Mouse (Mus musculus) embryonic facial prominence, embryonic 13.5 days (tissue): ENCODE results near the gene Krt26. TPM values are rescaled to one million over a fixed set of nuclear protein-coding genes. Genes with fewer than 3 reads are reported as not detected.

Source experiments
- ATAC-seq: fragments of 200-750 bp; cut with Nextera tagmentation; 2 replicates; pipeline ENCODE4 v1.8.0; 2017; ENCODE audit warnings: low read depth; ENCODE audit not compliant: insufficient number of reproducible peaks, insufficient read depth, low FRiP score, low TSS enrichment
- H3K27ac ChIP-seq: fragments of 300-500 bp; sonication (generic); 2 replicates; pipeline ENCODE4 v1.5.1; 2015; ENCODE audit warnings: moderate library complexity, mild to moderate bottlenecking, inconsistent platforms
- H3K27me3 ChIP-seq: fragments of 300-500 bp; sonication (generic); 2 replicates; pipeline ENCODE4 v1.6.1; 2015; ENCODE audit warnings: mild to moderate bottlenecking, inconsistent platforms
- H3K36me3 ChIP-seq: fragments of 300-500 bp; sonication (generic); 2 replicates; pipeline ENCODE4 v1.6.1; 2015; ENCODE audit warnings: mild to moderate bottlenecking, inconsistent platforms
- H3K4me1 ChIP-seq: fragments of 300-500 bp; sonication (generic); 2 replicates; pipeline ENCODE4 v1.6.1; 2015; ENCODE audit warnings: inconsistent platforms
- H3K4me2 ChIP-seq: fragments of 300-500 bp; sonication (generic); 2 replicates; pipeline ENCODE4 v1.6.1; 2015; ENCODE audit warnings: moderate library complexity, mild to moderate bottlenecking, inconsistent platforms
- H3K4me3 ChIP-seq: fragments of 300-500 bp; sonication (generic); 2 replicates; pipeline ENCODE4 v1.5.1; 2015; ENCODE audit warnings: mild to moderate bottlenecking, inconsistent platforms
- H3K9ac ChIP-seq: fragments of 300-500 bp; sonication (generic); 2 replicates; pipeline ENCODE4 v1.6.1; 2015; ENCODE audit warnings: mild to moderate bottlenecking, inconsistent platforms
- H3K9me3 ChIP-seq: fragments of 300-500 bp; sonication (generic); 2 replicates; pipeline ENCODE4 v1.6.1; 2016; ENCODE audit warnings: inconsistent platforms
- WGBS: fragments of 180-500 bp; shearing (Covaris S2); methylation state at CpG from one replicate; pipeline ENCODE4 v1.1.7; 2015; ENCODE audit warnings: mixed read lengths; 5-methylcytosine and 5-hydroxymethylcytosine counted together
- polyA plus RNA-seq: library from polyadenylated mRNA; unstranded; fragments of >200 nt; fragmentation: Nextera tagmentation; extraction: Ambion mirVana; gene quantifications from 2 replicates; pipeline ENCODE4 v1.2.1, GENCODE M21; 2015

Krt26 gene
- polyA plus RNA-seq, 1 experiment from 2014 or later = not detected

- H3K9ac ChIP-seq = no peak overlapping the region
- H3K27me3 ChIP-seq = no peaks in the 10 kb centered on the region
- H3K36me3 ChIP-seq = no peaks in the 10 kb centered on the region
- H3K4me2 ChIP-seq = no peak overlapping the region
- no peaks in the 10 kb centered on the region for H3K9me3 ChIP-seq
- H3K4me1 ChIP-seq = peaks cover 10% of the 10 kb centered on the region
- ATAC-seq = no peak
- 58% methylated on average over 4 of the region's 4 CpGs for WGBS
- no peak overlapping the region for H3K4me3 ChIP-seq
- H3K27ac ChIP-seq = no peak overlapping the region
Measured at GRCm38 (mm10) chr11:99283334-99283733, 54.4 kb downstream of the Krt26 start.

- no peak overlapping the region for H3K9ac ChIP-seq
- no peaks in the 10 kb centered on the region for H3K9me3 ChIP-seq
- WGBS = 72% methylated on average over 9 of the region's 9 CpGs
- H3K4me2 ChIP-seq = no peak overlapping the region
- peaks cover 14% of the 10 kb centered on the region for H3K4me1 ChIP-seq
- H3K4me3 ChIP-seq = no peak overlapping the region
- no peak for ATAC-seq
- no peaks in the 10 kb centered on the region for H3K27me3 ChIP-seq
- no peak overlapping the region for H3K27ac ChIP-seq
- H3K36me3 ChIP-seq = no peaks in the 10 kb centered on the region
Measured at GRCm38 (mm10) chr11:99281116-99281515, 56.6 kb downstream of the Krt26 start.

- no peaks in the 10 kb centered on the region for H3K36me3 ChIP-seq
- H3K9ac ChIP-seq = no peak overlapping the region
- peaks cover 13% of the 10 kb centered on the region for H3K4me1 ChIP-seq
- no peak overlapping the region for H3K27ac ChIP-seq
- H3K27me3 ChIP-seq = no peaks in the 10 kb centered on the region
- no peaks in the 10 kb centered on the region for H3K9me3 ChIP-seq
- no peak overlapping the region for H3K4me2 ChIP-seq
- no peak for ATAC-seq
- no peak overlapping the region for H3K4me3 ChIP-seq
- 72% methylated on average over 5 of the region's 5 CpGs for WGBS
Measured at GRCm38 (mm10) chr11:99279986-99280385, 57.8 kb downstream of the Krt26 start.

Other genes with a start within 250 kb of the Krt26 start
- gene Tns4, start 248.7 kb downstream of the Krt26 start, polyA plus RNA-seq = 0.53 and 0.73 TPM in 2 replicates
- gene Ccr7, start 182.9 kb downstream of the Krt26 start, polyA plus RNA-seq = 0.30 and 0.69 TPM in 2 replicates
- gene Smarce1, start 106.9 kb downstream of the Krt26 start, polyA plus RNA-seq = 307 and 334 TPM in 2 replicates
- gene Krt222, start 93.9 kb downstream of the Krt26 start, polyA plus RNA-seq = 0.41 and 0.42 TPM in 2 replicates
- gene Krt24, start 52.7 kb downstream of the Krt26 start, polyA plus RNA-seq = 0.32 and 0.44 TPM in 2 replicates
- 0.12 and 0.34 TPM in 2 replicates for gene Krt25, start 15.0 kb downstream of the Krt26 start, polyA plus RNA-seq
- gene Krt27, start 13.1 kb upstream of the Krt26 start, polyA plus RNA-seq = 0.33 and 0.39 TPM in 2 replicates
- 1.1 and 1.4 TPM in 2 replicates for gene Krt28, start 36.9 kb upstream of the Krt26 start, polyA plus RNA-seq
- 46.0 and 60.4 TPM in 2 replicates for gene Krt10, start 51.4 kb upstream of the Krt26 start, polyA plus RNA-seq
- gene Krt12, start 84.3 kb upstream of the Krt26 start, polyA plus RNA-seq = not detected in 2 replicates
- 0.24 and 3.2 TPM in 2 replicates for gene Krt20, start 100.2 kb upstream of the Krt26 start, polyA plus RNA-seq
- 5.1 and 9.0 TPM in 2 replicates for gene Krt23, start 155.2 kb upstream of the Krt26 start, polyA plus RNA-seq
- gene Krt39, start 183.4 kb upstream of the Krt26 start, polyA plus RNA-seq = not detected in 2 replicates
- gene Krt40, start 205.2 kb upstream of the Krt26 start, polyA plus RNA-seq = not detected in 2 replicates
- not detected in 2 replicates for gene Krtap3-3, start 212.9 kb upstream of the Krt26 start, polyA plus RNA-seq
- gene Krtap3-2, start 218.9 kb upstream of the Krt26 start, polyA plus RNA-seq = not detected in 2 replicates
- gene Gm11939, start 221.5 kb upstream of the Krt26 start, polyA plus RNA-seq = not detected in 2 replicates
- not detected in 2 replicates for gene Krtap3-1, start 228.7 kb upstream of the Krt26 start, polyA plus RNA-seq
- not detected in 2 replicates for gene Krtap1-5, start 243.1 kb upstream of the Krt26 start, polyA plus RNA-seq
- gene Krtap1-4, start 245.7 kb upstream of the Krt26 start, polyA plus RNA-seq = not detected in 2 replicates